Mouse (Mus musculus): ENCODE results near the gene Cdkn1c. TPM values are rescaled to one million over a fixed set of nuclear protein-coding genes. Genes with fewer than 3 reads are reported as not detected.

The Cdkn1c gene
- total RNA-seq, 1 experiment from 2014 or later: 7.6 TPM

Other genes starting within 250 kb of the Cdkn1c start
- 3.9 and 5.1 TPM in 2 replicates for gene Slc22a18, start 12.7 kb upstream of the Cdkn1c start, total RNA-seq (2017)
- 1.8 and 4.7 TPM in 2 replicates for gene Phlda2, start 42.1 kb upstream of the Cdkn1c start, total RNA-seq (2017)
- gene Nap1l4, start 88.1 kb upstream of the Cdkn1c start, total RNA-seq (2017): 151 and 212 TPM in 2 replicates
- 57.2 and 77.7 TPM in 2 replicates for gene Cars, start 139.0 kb upstream of the Cdkn1c start, total RNA-seq (2017)
- gene Tnfrsf26, start 167.7 kb upstream of the Cdkn1c start, total RNA-seq (2017): 21.4 and 26.1 TPM in 2 replicates
- 3.8 and 4.3 TPM in 2 replicates for gene Tnfrsf22, start 188.6 kb upstream of the Cdkn1c start, total RNA-seq (2017)
- 0.10 and 1.1 TPM in 2 replicates for gene Tnfrsf23, start 224.8 kb upstream of the Cdkn1c start, total RNA-seq (2017)

Measured in hematopoietic stem cell, adult 5-6 weeks (primary cell).